Mouse (Mus musculus): Measurements from ENCODE around the gene Entpd1.

Entpd1 gene

GRCm38 (mm10) chr19:40661874-40662273 is 49.7 kb downstream of the Entpd1 start:
- in situ Hi-C loops (cut with MboI, MseI), result no loop called here

DNA sequence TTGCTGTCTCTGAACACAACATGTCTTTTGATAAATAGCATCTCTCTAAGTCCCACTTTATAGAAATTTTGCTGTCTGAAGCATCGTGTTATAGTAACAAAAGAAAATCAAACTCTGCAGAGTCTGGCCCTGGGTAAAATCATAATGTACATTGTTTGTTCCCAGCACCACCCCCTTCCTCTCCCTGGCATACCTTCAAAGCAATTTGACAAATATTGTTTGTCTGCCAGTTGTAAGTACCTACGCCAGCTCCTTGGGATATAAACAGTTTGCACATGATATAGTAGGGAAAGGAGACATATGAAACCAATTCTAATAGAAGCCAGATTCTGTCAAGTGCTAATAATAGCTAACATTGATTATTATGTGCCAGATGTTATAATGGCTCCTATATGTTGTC is 50.6 kb downstream of the Entpd1 start:
- in situ Hi-C loops (cut with MboI, MseI), result no loop called here

DNA sequence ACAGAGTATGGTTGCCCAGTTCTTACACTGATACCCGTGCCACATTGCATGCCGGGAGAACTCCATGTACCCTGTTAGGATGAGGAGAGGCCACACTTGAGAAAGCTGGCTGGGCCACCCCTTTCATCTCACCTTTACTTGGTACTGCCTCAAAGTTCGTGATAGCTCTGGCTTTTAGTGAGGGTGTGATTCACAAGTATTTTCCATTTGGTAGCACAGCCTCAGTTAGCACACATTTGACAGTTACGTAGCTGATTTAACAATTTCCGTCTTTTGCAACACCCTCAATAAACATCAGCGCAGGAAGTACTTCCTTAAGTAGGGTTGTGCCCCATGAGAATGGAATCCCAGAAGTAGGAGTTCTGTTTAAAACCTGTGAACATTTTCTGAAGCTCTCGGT is 53.6 kb downstream of the Entpd1 start:
- in situ Hi-C loops (cut with MboI, MseI), result no loop called here

DNA sequence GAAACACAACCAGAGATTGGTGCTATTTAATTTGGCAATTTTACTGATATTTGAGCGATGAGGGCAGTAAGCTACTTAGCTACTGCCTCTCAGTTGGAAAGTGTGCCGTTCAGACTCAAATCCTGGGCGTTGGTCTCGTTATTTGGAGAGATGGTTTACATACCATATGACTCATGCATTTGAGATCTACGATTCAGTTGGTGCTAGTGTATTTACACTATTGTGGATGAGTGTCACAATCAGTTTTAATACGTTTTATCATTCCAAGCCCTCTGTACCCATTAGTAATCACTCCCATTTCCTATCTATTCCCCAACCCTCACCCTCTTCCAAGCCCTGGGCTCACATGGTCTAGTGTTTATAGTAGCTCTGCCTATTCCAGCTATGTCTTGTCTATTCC is 54.9 kb downstream of the Entpd1 start:
- in situ Hi-C loops (cut with MboI, MseI), result no loop called here

DNA sequence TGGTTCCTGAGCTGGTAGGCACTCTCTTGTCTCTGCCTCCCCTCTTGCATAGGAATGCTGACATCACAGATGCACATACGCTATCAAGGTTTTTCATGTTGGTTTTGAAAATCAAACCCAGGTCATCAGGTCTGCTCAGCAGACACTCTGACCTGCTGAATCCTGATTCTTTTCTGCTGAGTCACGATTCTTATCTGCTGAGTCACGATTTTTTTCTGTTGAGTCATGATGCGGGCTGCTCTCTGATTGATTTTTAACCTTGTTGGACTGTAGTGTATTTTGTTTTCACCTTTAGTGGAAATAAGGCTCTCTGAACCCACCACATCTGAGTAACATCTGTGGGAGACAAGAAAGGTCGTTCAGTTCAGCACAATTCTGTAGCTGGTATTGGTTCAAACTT is 63.2 kb downstream of the Entpd1 start:
- in situ Hi-C loops (cut with MboI, MseI), result no loop called here

- in situ Hi-C loops (cut with MboI, MseI), result no loop called here
These were observed 65.9 kb downstream of the Entpd1 start for GRCm38 (mm10) chr19:40678087-40678486.

GRCm38 (mm10) chr19:40678532-40679307 is 66.6 kb downstream of the Entpd1 start:
- in situ Hi-C loops (cut with MboI, MseI), result no loop called here

DNA sequence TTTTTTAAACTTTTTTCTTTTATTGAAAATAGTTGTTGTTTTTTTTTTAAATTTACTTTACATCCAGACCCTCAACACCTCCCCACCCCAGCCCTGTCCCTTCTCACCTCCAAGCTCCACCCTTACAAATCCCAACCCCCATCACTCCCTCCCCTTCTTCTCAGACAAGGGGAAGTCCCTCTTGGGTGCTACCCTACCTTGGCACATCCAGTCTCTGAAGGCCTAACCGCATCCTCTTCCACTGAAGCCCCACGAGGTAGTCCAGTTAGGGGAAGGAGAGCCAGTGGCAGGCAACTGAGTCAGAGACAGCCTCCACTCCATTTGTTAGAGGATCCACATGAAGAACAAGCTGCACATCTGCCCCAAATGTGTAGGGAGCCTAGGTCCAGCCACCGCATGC is 67.5 kb downstream of the Entpd1 start:
- in situ Hi-C loops (cut with MboI, MseI), result no loop called here

GRCm38 (mm10) chr19:40684124-40684523 is 72.0 kb downstream of the Entpd1 start:
- in situ Hi-C loops (cut with MboI, MseI), result no loop called here

DNA sequence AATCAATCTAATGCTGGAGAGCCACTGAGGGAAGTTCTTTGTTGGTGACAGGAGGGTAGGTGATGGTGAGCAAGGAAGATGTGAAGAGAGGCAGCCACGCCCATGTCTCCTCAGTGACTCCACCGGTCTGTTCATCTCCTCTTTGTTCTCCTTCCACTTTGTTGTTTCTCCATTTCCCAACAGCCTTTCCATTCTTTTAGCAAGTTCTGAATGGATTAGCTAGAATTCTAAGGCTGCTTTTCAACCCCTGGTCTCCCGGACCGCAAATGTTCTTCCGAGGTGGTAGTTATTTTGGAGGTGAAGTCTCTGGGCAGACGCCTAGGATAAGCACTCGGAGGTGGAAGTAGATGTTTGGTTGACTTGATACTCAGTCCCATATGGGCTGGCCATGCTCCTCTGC is 72.4 kb downstream of the Entpd1 start:
- in situ Hi-C loops (cut with MboI, MseI), result no loop called here

DNA sequence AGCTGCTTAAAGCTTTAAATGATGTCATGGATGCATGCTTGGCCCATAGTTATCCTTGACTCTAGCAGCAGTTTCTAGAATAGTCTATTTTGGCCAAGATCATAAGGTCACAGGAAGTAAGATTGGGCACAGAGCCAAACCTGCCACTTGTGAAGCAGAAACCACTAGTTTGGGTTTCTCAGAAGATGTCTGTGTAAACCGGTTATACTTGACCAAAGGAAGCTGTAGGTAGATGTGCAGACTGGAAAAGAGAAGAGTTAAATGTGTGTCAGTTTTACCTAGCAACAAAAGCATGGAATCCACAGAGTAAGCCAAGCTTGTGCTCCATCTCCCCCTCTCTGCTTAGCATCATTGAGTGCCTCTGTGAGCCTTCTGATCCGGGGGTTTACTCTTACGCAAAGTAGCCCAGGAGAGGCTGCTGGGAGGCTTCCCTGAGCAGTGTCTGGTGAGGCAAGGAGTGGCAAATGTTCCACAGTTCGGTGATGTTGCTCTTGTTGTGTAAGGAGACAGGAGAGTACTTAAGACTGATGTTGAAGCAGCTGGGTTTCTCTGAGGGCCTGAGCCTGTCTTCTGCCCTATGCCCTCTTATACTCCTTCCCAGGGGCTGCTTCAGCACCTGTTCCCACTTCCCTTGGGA is 75.2 kb downstream of the Entpd1 start:
- in situ Hi-C loops (cut with MboI, MseI), result no loop called here

GRCm38 (mm10) chr19:40693201-40693600 is 81.0 kb downstream of the Entpd1 start:
- in situ Hi-C loops (cut with MboI, MseI), result no loop called here

DNA sequence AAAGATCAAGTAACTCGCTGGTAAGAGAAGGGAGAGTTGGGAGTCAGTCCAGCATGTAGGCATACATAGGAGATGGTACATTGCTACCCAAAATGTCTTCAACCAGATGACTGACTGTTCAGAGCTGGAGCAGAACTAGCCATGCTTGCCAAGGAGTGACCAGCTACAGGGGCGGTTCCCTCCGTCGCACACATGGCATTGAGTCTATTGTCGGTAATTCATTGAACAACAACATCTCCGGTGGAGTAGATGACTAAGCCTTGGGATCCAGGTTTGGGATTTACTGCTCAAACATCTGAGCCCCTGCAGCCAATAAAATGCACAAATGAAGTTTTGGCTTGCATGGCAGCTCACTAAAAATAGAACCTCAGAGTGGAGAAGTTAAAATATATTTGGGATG is 84.0 kb downstream of the Entpd1 start:
- in situ Hi-C loops (cut with MboI, MseI), result no loop called here

- in situ Hi-C loops (cut with MboI, MseI), result no loop called here
These were observed 86.1 kb downstream of the Entpd1 start for GRCm38 (mm10) chr19:40698103-40698853.

GRCm38 (mm10) chr19:40699816-40700215 is 87.7 kb downstream of the Entpd1 start:
- in situ Hi-C loops (cut with MboI, MseI), result no loop called here

GRCm38 (mm10) chr19:40702406-40702805 is 90.2 kb downstream of the Entpd1 start:
- in situ Hi-C loops (cut with MboI, MseI), result no loop called here

DNA sequence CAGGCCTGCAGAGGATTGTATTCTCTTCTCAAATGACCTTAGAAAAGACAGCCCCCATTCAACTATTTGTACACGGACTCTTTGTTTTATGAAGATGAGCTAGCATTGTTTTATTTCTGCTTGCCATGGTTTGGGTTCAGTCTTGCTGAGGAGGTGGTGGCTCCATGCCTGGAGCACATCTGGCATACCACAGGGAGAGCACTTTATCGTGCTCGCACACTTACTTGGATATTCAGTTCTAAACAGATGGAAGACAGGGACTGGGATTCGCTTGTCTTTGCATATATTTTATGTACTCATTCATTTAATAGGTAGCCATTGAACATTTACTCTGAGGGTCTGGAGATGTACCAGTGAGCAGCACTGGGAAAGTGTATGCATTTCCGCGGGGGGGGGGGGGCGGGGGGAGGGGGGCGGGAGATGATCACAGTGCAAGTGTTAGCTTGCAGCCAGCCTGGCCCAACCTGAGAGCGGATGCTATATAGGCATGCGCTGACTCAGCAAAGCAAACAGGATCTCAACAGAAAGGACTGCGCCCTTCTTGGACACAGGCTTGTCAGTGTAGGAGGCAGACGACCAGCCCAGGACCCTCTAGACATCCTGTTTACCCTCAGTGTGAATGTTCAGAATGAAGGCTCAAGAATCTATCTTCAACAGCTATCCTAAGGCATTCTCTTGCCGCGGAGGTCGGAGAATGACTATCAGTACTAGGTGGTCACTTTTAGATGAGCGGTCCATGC is 100.9 kb downstream of the Entpd1 start:
- in situ Hi-C loops (cut with MboI, MseI), result no loop called here

- in situ Hi-C loops (cut with MboI, MseI), result no loop called here
These were observed 102.5 kb downstream of the Entpd1 start for GRCm38 (mm10) chr19:40714700-40715099.

GRCm38 (mm10) chr19:40716981-40717380 is 104.8 kb downstream of the Entpd1 start:
- in situ Hi-C loops (cut with MboI, MseI), result no loop called here

DNA sequence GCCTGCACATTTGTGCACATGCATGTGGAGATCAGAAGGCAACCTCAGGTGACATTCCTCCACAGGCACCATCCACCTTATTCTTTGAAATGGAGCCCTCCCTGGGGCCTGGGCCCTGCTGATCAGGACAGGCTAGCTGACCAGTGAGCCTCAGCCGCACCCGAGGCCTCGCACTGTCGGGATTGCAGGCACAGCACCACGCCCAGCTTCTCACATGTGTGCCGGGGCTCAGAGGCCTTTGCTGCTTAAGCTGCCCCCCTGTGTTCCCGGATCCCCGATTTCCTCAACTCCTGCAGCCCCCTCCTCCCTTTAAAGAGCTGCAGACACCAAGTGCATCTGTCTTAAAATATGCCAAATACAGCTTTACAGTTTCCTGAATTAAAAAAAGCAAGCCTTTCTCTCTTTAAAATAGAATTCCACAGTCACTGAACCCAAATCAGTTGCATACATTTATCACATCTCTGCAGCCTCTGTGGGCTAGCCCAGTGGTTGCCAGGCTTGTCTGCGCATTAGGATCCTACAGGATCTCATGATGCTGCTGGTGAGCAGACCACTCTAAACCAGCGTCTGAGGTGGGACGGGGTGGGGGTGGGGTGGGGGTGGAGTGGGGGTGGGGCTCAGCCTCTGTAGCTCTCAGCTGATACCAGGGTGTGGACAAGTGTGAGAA is 107.4 kb downstream of the Entpd1 start:
- in situ Hi-C loops (cut with MboI, MseI), result loop anchor here (5.0 kb wide), 1 partner anchor 107 kb away; the partner anchor contains the start of genes Entpd1 and Tctn3

DNA sequence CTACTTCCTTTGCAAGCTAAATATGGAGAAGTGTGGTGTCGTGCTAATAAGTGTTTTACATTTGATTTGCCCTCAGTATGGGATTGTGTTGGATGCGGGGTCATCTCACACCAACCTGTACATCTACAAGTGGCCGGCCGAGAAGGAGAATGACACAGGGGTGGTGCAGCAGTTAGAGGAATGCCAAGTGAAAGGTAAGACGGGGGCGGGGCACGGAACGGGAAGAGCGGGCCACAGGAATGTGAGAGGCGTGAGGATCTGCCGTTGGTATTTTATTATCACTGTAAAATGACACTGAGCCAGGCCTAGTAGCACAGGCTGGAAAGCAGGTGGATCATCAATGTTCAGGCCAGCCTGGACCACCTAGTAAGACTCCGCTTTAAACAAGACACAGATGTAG is 108.2 kb downstream of the Entpd1 start:
- in situ Hi-C loops (cut with MboI, MseI), result loop anchor here (5.0 kb wide), 1 partner anchor 108 kb away; the partner anchor contains the start of genes Entpd1 and Tctn3

All from regulatory T cell (primary cell).